Comparison of ENCODE assay signal across 9 mouse cellular contexts in genomic region chr6:53032730-53033484, GRCm38 (mm10). TPM values are rescaled to one million over a fixed set of nuclear protein-coding genes. Genes with fewer than 3 reads are reported as not detected.
DNase-seq lines count a peak whose midpoint lies in the region; ATAC-seq and TF ChIP-seq lines count a peak whose summit lies in the region.
"Had no signal": no experiment of that assay in that cellular context is flagged by ENCODE, and none has a peak within 500 bp of the region (broad histone marks: within the 10 kb centered on the region; RNA-seq: fewer than 3 reads in every experiment).

No protein-coding gene starts in this region.

- no peak overlapping the region for H3K27ac ChIP-seq in gastrocnemius, adult 2 months
- H3K27ac ChIP-seq: macrophage had no signal

- intact Hi-C loops in gastrocnemius, adult 2 months (cut with DNase I) = no loop called here

- no peak overlapping the region for H3K4me3 ChIP-seq in gastrocnemius, adult 2 months

- TF ChIP-seq CTCF in gastrocnemius, adult 2 months (IDR thresholded peaks at IDR 0.05) = peak; percentile 60

- peak; percentile 21 for DNase-seq in gastrocnemius, adult 2 months
- no peak for DNase-seq in gastrocnemius, postnatal 25 days
- DNase-seq in right cerebral cortex, postnatal 14 days = peak; percentile 11
- DNase-seq in right cerebral cortex, postnatal 36 days (ENCODE audit: low spot score in 2 of 2) = no peak
- peak; percentile 9 for DNase-seq in c-Kit-positive CD71-positive TER-119-positive erythroid progenitor cells, embryonic 14.5 days (ENCODE audit: low spot score)
- peak; percentile 18 for DNase-seq in naive thymus-derived CD4-positive, alpha-beta T cell, adult 2 months (ENCODE audit: low read depth)
- DNase-seq in heart, adult 11 months = no peak

- ATAC-seq in erythroblast, adult 5-6 weeks (replicated peaks; ENCODE audit: low FRiP score, poor library complexity, severe bottlenecking) = no peak

RNA-seq across cellular contexts. Expression of gene Jazf1, which starts 35.5 kb away (rescaled TPM):
- 1 to 10 TPM in 1 of 2 experiments, under 1 TPM in 1; 0.43 to 1.1 TPM for total RNA-seq in gastrocnemius, adult 2 months (2021)
- total RNA-seq in gastrocnemius, postnatal 25 days (2021) = 1 to 10 TPM in 1 of 2 experiments, under 1 TPM in 1; 0.90 to 1.7 TPM
- not detected in 2 replicates for total RNA-seq in erythroblast, adult 5-6 weeks (2015; ENCODE audit: low replicate concordance)
- total RNA-seq in erythroblast, adult 5-6 weeks (2017; ENCODE audit: low replicate concordance) = 0.56 TPM in 1 of 2 replicates, not detected in the other

Comparison
In these comparisons a context has a peak if more than half of its experiments do, and no peak if none do; other contexts are left out.
1. DNase-seq: peak in gastrocnemius, adult 2 months (single experiment), right cerebral cortex, postnatal 14 days (single experiment), c-Kit-positive CD71-positive TER-119-positive erythroid progenitor cells, embryonic 14.5 days (single experiment) and naive thymus-derived CD4-positive, alpha-beta T cell, adult 2 months (single experiment); none in gastrocnemius, postnatal 25 days (single experiment), right cerebral cortex, postnatal 36 days (0 of 2) and heart, adult 11 months (single experiment).